ENCODE assay signal across 9 mouse cellular contexts in genomic region chr9:69790562-69790961, GRCm38 (mm10). TPM values are rescaled to one million over a fixed set of nuclear protein-coding genes. Genes with fewer than 3 reads are reported as not detected.
DNase-seq lines count a peak whose midpoint lies in the region; ATAC-seq lines count a peak whose summit lies in the region.
"Had no signal": no experiment of that assay in that cellular context is flagged by ENCODE, and none has a peak within 500 bp of the region (broad histone marks: within the 10 kb centered on the region; RNA-seq: fewer than 3 reads in every experiment).

No protein-coding gene starts in this region.

- H3K27me3 ChIP-seq in hindbrain, embryonic 11.5 days (ENCODE audit: control insufficient read depth, insufficient read depth, low read length), result no peaks in the 10 kb centered on the region
- no peaks in the 10 kb centered on the region for H3K27me3 ChIP-seq in hindbrain, embryonic 13.5 days
- H3K27me3 ChIP-seq in heart, embryonic 12.5 days (replicated peaks), result 0 out of 2 replicates have a peak, but pooled peaks cover 7% of the 10 kb centered on the region

- no peak overlapping the region for H3K4me2 ChIP-seq in hindbrain, embryonic 11.5 days (replicated peaks; ENCODE audit: low read depth, low read length)
- H3K4me2 ChIP-seq in hindbrain, embryonic 13.5 days, result no peak overlapping the region
- H3K4me2 ChIP-seq in heart, embryonic 12.5 days, result no peak overlapping the region

- H3K36me3 ChIP-seq in hindbrain, embryonic 11.5 days (ENCODE audit: control insufficient read depth, insufficient read depth, low read length), result no peaks in the 10 kb centered on the region
- no peaks in the 10 kb centered on the region for H3K36me3 ChIP-seq in hindbrain, embryonic 13.5 days
- H3K36me3 ChIP-seq in heart, embryonic 12.5 days, result no peaks in the 10 kb centered on the region

- no peaks in the 10 kb centered on the region for H3K9me3 ChIP-seq in hindbrain, embryonic 11.5 days (ENCODE audit: control insufficient read depth, low read length)
- no peaks in the 10 kb centered on the region for H3K9me3 ChIP-seq in hindbrain, embryonic 13.5 days
- H3K9me3 ChIP-seq in heart, embryonic 12.5 days (replicated peaks), result 0 out of 2 replicates have a peak, but pooled peaks cover 3% of the 10 kb centered on the region

- H3K9ac ChIP-seq in hindbrain, embryonic 11.5 days (ENCODE audit: low read depth, low read length), result no peak overlapping the region
- no peak overlapping the region for H3K9ac ChIP-seq in hindbrain, embryonic 13.5 days
- H3K9ac ChIP-seq in heart, embryonic 12.5 days, result no peak overlapping the region

- H3K4me1 ChIP-seq in hindbrain, embryonic 11.5 days (replicated peaks; ENCODE audit: control insufficient read depth, insufficient read depth, low read length), result no peaks in the 10 kb centered on the region
- no peaks in the 10 kb centered on the region for H3K4me1 ChIP-seq in hindbrain, embryonic 13.5 days (replicated peaks)
- no peaks in the 10 kb centered on the region for H3K4me1 ChIP-seq in heart, embryonic 12.5 days (replicated peaks)

- 59% methylated on average over 7 of the region's 7 CpGs for WGBS in hindbrain, embryonic 11.5 days
- 56% methylated on average over 7 of the region's 7 CpGs for WGBS in hindbrain, embryonic 13.5 days
- WGBS in heart, embryonic 12.5 days, result 55% methylated on average over 7 of the region's 7 CpGs

- H3K27ac ChIP-seq in hindbrain, embryonic 11.5 days (ENCODE audit: low read depth, low read length), result no peak overlapping the region
- H3K27ac ChIP-seq in hindbrain, embryonic 13.5 days, result no peak overlapping the region
- H3K27ac ChIP-seq in heart, embryonic 12.5 days (ENCODE audit: poor library complexity, severe bottlenecking), result no peak overlapping the region

- no peak overlapping the region for H3K4me3 ChIP-seq in hindbrain, embryonic 11.5 days (ENCODE audit: low read depth, low read length)
- no peak overlapping the region for H3K4me3 ChIP-seq in hindbrain, embryonic 13.5 days
- H3K4me3 ChIP-seq in heart, embryonic 12.5 days, result no peak overlapping the region
- H3K4me3 ChIP-seq: erythroblast, embryonic 14.5 days had no signal

- DNase-seq in hindbrain, embryonic 11.5 days (ENCODE audit: low spot score), result peak; percentile 64
- peak; percentile 43 for DNase-seq in right cerebral cortex, postnatal 4 days
- no peak for DNase-seq in right cerebral cortex, postnatal 36 days (ENCODE audit: low spot score in 2 of 2)
- peak; percentile 31 for DNase-seq in induced T-regulatory cell, adult 2 months (ENCODE audit: low read depth)
- DNase-seq in thymus, postnatal 36 days, result peak; percentile 65 to 71
- DNase-seq in layer of hippocampus, postnatal 14 days (ENCODE audit: low spot score in 2 of 2), result no peak

- ATAC-seq in hindbrain, embryonic 11.5 days (ENCODE audit: low FRiP score), result no peak
- no peak for ATAC-seq in hindbrain, embryonic 13.5 days (ENCODE audit: low FRiP score)
- no peak for ATAC-seq in heart, embryonic 12.5 days (ENCODE audit: insufficient number of reproducible peaks, low FRiP score)

RNA-seq across cellular contexts. Expression of gene Foxb1, which starts 29.8 kb away (rescaled TPM):
- 3.1 and 3.8 TPM in 2 replicates for polyA plus RNA-seq in hindbrain, embryonic 11.5 days (2014; fragmentation: Nextera tagmentation; extraction: Ambion mirVana)
- polyA plus RNA-seq in hindbrain, embryonic 13.5 days (2015; fragmentation: Nextera tagmentation; extraction: Ambion mirVana), result 8.5 and 10.5 TPM in 2 replicates
- not detected for total RNA-seq in layer of hippocampus, postnatal 14 days (2021)
- not detected in 2 replicates for polyA plus RNA-seq in heart, embryonic 12.5 days (2016; fragmentation: Nextera tagmentation; extraction: Ambion mirVana)
- polyA plus RNA-seq: erythroblast, embryonic 14.5 days had no signal

Comparison
In these comparisons a context has a peak if more than half of its experiments do, and no peak if none do; other contexts are left out.
1. DNase-seq: peak in hindbrain, embryonic 11.5 days (single experiment), right cerebral cortex, postnatal 4 days (single experiment), induced T-regulatory cell, adult 2 months (single experiment) and thymus, postnatal 36 days (2 of 2); none in right cerebral cortex, postnatal 36 days (0 of 2) and layer of hippocampus, postnatal 14 days (0 of 2).